Mouse (Mus musculus): ENCODE measurements around the gene Arhgdia. TPM values are rescaled to one million over a fixed set of nuclear protein-coding genes. Genes with fewer than 3 reads are reported as not detected.
A peak's percentile ranks its signal among the peaks of the same experiment; 100 is the strongest.

The Arhgdia gene
- 439 and 443 TPM in 2 replicates for polyA plus RNA-seq (2015; fragmentation: Nextera tagmentation; extraction: Ambion mirVana)

- Histone ChIP-seq H3K4me1 (ENCODE audit: control insufficient read depth, insufficient read depth, low read length) (peaks cover 23% of the 10 kb centered on the region), H3K4me3 (ENCODE audit: low read depth, low read length) (peak within 1 kb of the TSS; percentile 86), H3K36me3 (ENCODE audit: control insufficient read depth, insufficient read depth, low read length) (peaks cover 20% of the 10 kb centered on the region), H3K9ac (ENCODE audit: low read depth, low read length) (peak within 1 kb of the TSS; percentile 99), H3K27me3 (ENCODE audit: control insufficient read depth, insufficient read depth, low read depth, low read length) (no peaks in the 10 kb centered on the region), H3K9me3 (replicated peaks; ENCODE audit: control insufficient read depth, low read length, poor library complexity, severe bottlenecking) (no peaks in the 10 kb centered on the region), H3K27ac (ENCODE audit: low read length) (peak within 1 kb of the TSS; percentile 90), H3K4me2 (ENCODE audit: low read length) (peak within 1 kb of the TSS; percentile 99)
- ATAC-seq = peak; percentile 70
- 3% methylated on average over 74 of the region's 75 CpGs for WGBS
Measured at GRCm38 (mm10) chr11:120581490-120582267, at the start of gene Arhgdia. Arhgdia (minus strand) TSS chr11:120581624.

GRCm38 (mm10) chr11:120630401-120630871 lies 49.0 kb upstream of the Arhgdia start:
- no peak overlapping the region for H3K27ac ChIP-seq (ENCODE audit: low read length)
- no peaks in the 10 kb centered on the region for H3K9me3 ChIP-seq (replicated peaks; ENCODE audit: control insufficient read depth, low read length, poor library complexity, severe bottlenecking)

GRCm38 (mm10) chr11:120629911-120630310 lies 48.5 kb upstream of the Arhgdia start:
- Histone ChIP-seq H3K4me2 (ENCODE audit: low read length) (no peak overlapping the region), H3K9me3 (replicated peaks; ENCODE audit: control insufficient read depth, low read length, poor library complexity, severe bottlenecking) (no peaks in the 10 kb centered on the region), H3K4me1 (ENCODE audit: control insufficient read depth, insufficient read depth, low read length) (peaks cover 35% of the 10 kb centered on the region), H3K36me3 (ENCODE audit: control insufficient read depth, insufficient read depth, low read length) (peaks cover 6% of the 10 kb centered on the region), H3K9ac (ENCODE audit: low read depth, low read length) (no peak overlapping the region), H3K27ac (ENCODE audit: low read length) (no peak overlapping the region), H3K4me3 (ENCODE audit: low read depth, low read length) (no peak overlapping the region), H3K27me3 (ENCODE audit: control insufficient read depth, insufficient read depth, low read depth, low read length) (no peaks in the 10 kb centered on the region)
- no peak for ATAC-seq
- WGBS = 30% methylated on average over 7 of the region's 7 CpGs

More at GRCm38 (mm10) chr11:120630401-120630871, 49.0 kb upstream of the Arhgdia start:
- H3K9ac ChIP-seq (ENCODE audit: low read depth, low read length) = no peak overlapping the region
- H3K27me3 ChIP-seq (ENCODE audit: control insufficient read depth, insufficient read depth, low read depth, low read length) = no peaks in the 10 kb centered on the region
- H3K36me3 ChIP-seq (ENCODE audit: control insufficient read depth, insufficient read depth, low read length) = peaks cover 6% of the 10 kb centered on the region
- H3K4me1 ChIP-seq (ENCODE audit: control insufficient read depth, insufficient read depth, low read length) = peaks cover 31% of the 10 kb centered on the region
- ATAC-seq = no peak
- no peak overlapping the region for H3K4me2 ChIP-seq (ENCODE audit: low read length)
- H3K4me3 ChIP-seq (ENCODE audit: low read depth, low read length) = no peak overlapping the region
- WGBS = 38% methylated on average over 5 of the region's 5 CpGs

- Histone ChIP-seq H3K4me3 (ENCODE audit: low read depth, low read length) (no peak overlapping the region), H3K4me2 (ENCODE audit: low read length) (no peak overlapping the region), H3K9me3 (replicated peaks; ENCODE audit: control insufficient read depth, low read length, poor library complexity, severe bottlenecking) (no peaks in the 10 kb centered on the region), H3K27ac (ENCODE audit: low read length) (no peak overlapping the region), H3K4me1 (ENCODE audit: control insufficient read depth, insufficient read depth, low read length) (peaks cover 35% of the 10 kb centered on the region), H3K9ac (ENCODE audit: low read depth, low read length) (no peak overlapping the region), H3K27me3 (ENCODE audit: control insufficient read depth, insufficient read depth, low read depth, low read length) (no peaks in the 10 kb centered on the region), H3K36me3 (ENCODE audit: control insufficient read depth, insufficient read depth, low read length) (peaks cover 6% of the 10 kb centered on the region)
- 71% methylated on average over 23 of the region's 23 CpGs for WGBS
- no peak for ATAC-seq
Measured at GRCm38 (mm10) chr11:120629341-120629730, 47.9 kb upstream of the Arhgdia start.

- Histone ChIP-seq H3K4me3 (ENCODE audit: low read depth, low read length) (no peak overlapping the region), H3K27me3 (ENCODE audit: control insufficient read depth, insufficient read depth, low read depth, low read length) (no peaks in the 10 kb centered on the region), H3K9me3 (replicated peaks; ENCODE audit: control insufficient read depth, low read length, poor library complexity, severe bottlenecking) (no peaks in the 10 kb centered on the region), H3K4me2 (ENCODE audit: low read length) (no peak overlapping the region), H3K4me1 (ENCODE audit: control insufficient read depth, insufficient read depth, low read length) (peaks cover 41% of the 10 kb centered on the region), H3K36me3 (ENCODE audit: control insufficient read depth, insufficient read depth, low read length) (peaks cover 6% of the 10 kb centered on the region), H3K9ac (ENCODE audit: low read depth, low read length) (no peak overlapping the region), H3K27ac (ENCODE audit: low read length) (no peak overlapping the region)
- WGBS = 94% methylated on average over 23 of the region's 23 CpGs
- no peak for ATAC-seq
Measured at GRCm38 (mm10) chr11:120628601-120629340, 47.3 kb upstream of the Arhgdia start.

GRCm38 (mm10) chr11:120627468-120628300 lies 46.3 kb upstream of the Arhgdia start:
- H3K4me1 ChIP-seq (ENCODE audit: control insufficient read depth, insufficient read depth, low read length) = peaks cover 46% of the 10 kb centered on the region

GRCm38 (mm10) chr11:120626785-120627467 lies 45.5 kb upstream of the Arhgdia start:
- WGBS = 93% methylated on average over 11 of the region's 11 CpGs
- Histone ChIP-seq H3K27ac (ENCODE audit: low read length) (no peak overlapping the region), H3K4me3 (ENCODE audit: low read depth, low read length) (no peak overlapping the region), H3K9me3 (replicated peaks; ENCODE audit: control insufficient read depth, low read length, poor library complexity, severe bottlenecking) (no peaks in the 10 kb centered on the region), H3K36me3 (ENCODE audit: control insufficient read depth, insufficient read depth, low read length) (peaks cover 7% of the 10 kb centered on the region), H3K4me1 (ENCODE audit: control insufficient read depth, insufficient read depth, low read length) (peaks cover 40% of the 10 kb centered on the region), H3K9ac (ENCODE audit: low read depth, low read length) (no peak overlapping the region), H3K27me3 (ENCODE audit: control insufficient read depth, insufficient read depth, low read depth, low read length) (no peaks in the 10 kb centered on the region), H3K4me2 (ENCODE audit: low read length) (no peak overlapping the region)
- ATAC-seq = no peak

More at GRCm38 (mm10) chr11:120627468-120628300, 46.3 kb upstream of the Arhgdia start:
- ATAC-seq = no peak
- H3K4me2 ChIP-seq (ENCODE audit: low read length) = no peak overlapping the region
- H3K27me3 ChIP-seq (ENCODE audit: control insufficient read depth, insufficient read depth, low read depth, low read length) = no peaks in the 10 kb centered on the region
- H3K9me3 ChIP-seq (replicated peaks; ENCODE audit: control insufficient read depth, low read length, poor library complexity, severe bottlenecking) = no peaks in the 10 kb centered on the region
- no peak overlapping the region for H3K4me3 ChIP-seq (ENCODE audit: low read depth, low read length)
- 83% methylated on average over 22 of the region's 22 CpGs for WGBS
- no peak overlapping the region for H3K9ac ChIP-seq (ENCODE audit: low read depth, low read length)
- H3K27ac ChIP-seq (ENCODE audit: low read length) = no peak overlapping the region
- peaks cover 6% of the 10 kb centered on the region for H3K36me3 ChIP-seq (ENCODE audit: control insufficient read depth, insufficient read depth, low read length)

GRCm38 (mm10) chr11:120625152-120625775 lies 43.8 kb upstream of the Arhgdia start, which contains the start of gene Sirt7:
Sirt7 (minus strand) TSS chr11:120625240.
- Histone ChIP-seq H3K9me3 (replicated peaks; ENCODE audit: control insufficient read depth, low read length, poor library complexity, severe bottlenecking) (no peaks in the 10 kb centered on the region), H3K36me3 (ENCODE audit: control insufficient read depth, insufficient read depth, low read length) (peaks cover 17% of the 10 kb centered on the region), H3K4me3 (ENCODE audit: low read depth, low read length) (peak within 1 kb of the TSS; percentile 96), H3K9ac (ENCODE audit: low read depth, low read length) (peak within 1 kb of the TSS; percentile 81), H3K27me3 (ENCODE audit: control insufficient read depth, insufficient read depth, low read depth, low read length) (no peaks in the 10 kb centered on the region), H3K27ac (ENCODE audit: low read length) (peak within 1 kb of the TSS; percentile 79), H3K4me1 (ENCODE audit: control insufficient read depth, insufficient read depth, low read length) (peaks cover 23% of the 10 kb centered on the region), H3K4me2 (ENCODE audit: low read length) (peak within 1 kb of the TSS; percentile 97)
- 19% methylated on average over 5 of the region's 5 CpGs for WGBS
- ATAC-seq = peak; percentile 41
